Mouse (Mus musculus) limb, embryonic 14.5 days (tissue): ENCODE measurements at regions not wholly inside any gene's neighbourhood (a gene's known extent, or its start where the extent isn't known, plus 50 kb on each side); places are given as distances from the start of the nearest gene placed in this dataset.

ENCODE experiments used
- ATAC-seq: fragments of 200-750 bp; cut with Nextera tagmentation; 2 replicates; pipeline ENCODE4 v1.8.0; 2017; ENCODE audit warnings: low read depth, moderate number of reproducible peaks, moderate TSS enrichment; ENCODE audit not compliant: low FRiP score
- DNase-seq: peaks from one replicate; pipeline ENCODE4 v3.0.0-alpha.2; 2015; ENCODE audit warnings: low spot score
- H3K27ac ChIP-seq: fragments of 300-500 bp; sonication (generic); replicated peaks from 2 replicates; pipeline ENCODE4 v1.5.1; 2014; ENCODE audit warnings: low read depth, mild to moderate bottlenecking, low read length, moderate library complexity, mixed read lengths
- H3K27me3 ChIP-seq: fragments of 300-500 bp; sonication (generic); 2 replicates; pipeline ENCODE4 v1.6.1; 2014; ENCODE audit warnings: low read length, mixed read lengths; ENCODE audit not compliant: control insufficient read depth, insufficient read depth
- H3K36me3 ChIP-seq: fragments of 300-500 bp; sonication (generic); 2 replicates; pipeline ENCODE4 v1.6.1; 2014; ENCODE audit warnings: mild to moderate bottlenecking, low read length, moderate library complexity, mixed read lengths; ENCODE audit not compliant: control insufficient read depth, insufficient read depth
- H3K4me1 ChIP-seq: fragments of 300-500 bp; sonication (generic); 2 replicates; pipeline ENCODE4 v1.6.1; 2014; ENCODE audit warnings: antibody characterized with exemption, low read length, mixed read lengths; ENCODE audit not compliant: control insufficient read depth, insufficient read depth
- H3K4me2 ChIP-seq: fragments of 300-500 bp; sonication (generic); replicated peaks from 2 replicates; pipeline ENCODE4 v1.6.1; 2014; ENCODE audit warnings: low read depth, mild to moderate bottlenecking, low read length, moderate library complexity; ENCODE audit not compliant: severe bottlenecking
- H3K4me3 ChIP-seq: fragments of 300-500 bp; sonication (generic); replicated peaks from 2 replicates; pipeline ENCODE4 v1.5.1; 2014; ENCODE audit warnings: low read length
- H3K9ac ChIP-seq: fragments of 300-500 bp; sonication (generic); 2 replicates; pipeline ENCODE4 v1.6.1; 2014; ENCODE audit warnings: mild to moderate bottlenecking, low read depth, low read length, moderate library complexity; ENCODE audit not compliant: severe bottlenecking
- H3K9me3 ChIP-seq: fragments of 300-500 bp; sonication (generic); 2 replicates; pipeline ENCODE4 v1.6.1; 2016; ENCODE audit warnings: low read length; ENCODE audit not compliant: control insufficient read depth
- POLR2A ChIP-seq: fragments of 200-500 bp; IDR thresholded peaks from 2 replicates; pipeline ENCODE4 v1.8.0; 2012; ENCODE audit warnings: inconsistent platforms, mild to moderate bottlenecking, moderate library complexity, borderline replicate concordance; ENCODE audit not compliant: insufficient read depth, insufficient read length; ENCODE audit errors: extremely low read depth
- WGBS: fragments of 180-500 bp; shearing (Covaris S2); extraction: QIAGEN DNeasy Blood & Tissue Kit; methylation state at CpG from one replicate; pipeline ENCODE4 v1.1.7; 2014; 5-methylcytosine and 5-hydroxymethylcytosine counted together

GRCm38 (mm10) chr8:66764992-66765528, 68.1 kb downstream of the Npy1r start:
- WGBS, result 45% methylated on average over 3 of the region's 3 CpGs
- H3K4me2 ChIP-seq, result no peak overlapping the region
- no peak for TF ChIP-seq POLR2A
- H3K27ac ChIP-seq, result no peak overlapping the region
- DNase-seq (no peak), ATAC-seq (no peak)
- no peaks in the 10 kb centered on the region for H3K27me3 ChIP-seq
- no peak overlapping the region for H3K9ac ChIP-seq
- peaks cover 8% of the 10 kb centered on the region; the same call in 1 of the 2 replicates for H3K4me1 ChIP-seq
- H3K36me3 ChIP-seq, result no peaks in the 10 kb centered on the region
- no peak overlapping the region for H3K4me3 ChIP-seq
- H3K9me3 ChIP-seq, result no peaks in the 10 kb centered on the region

DNA sequence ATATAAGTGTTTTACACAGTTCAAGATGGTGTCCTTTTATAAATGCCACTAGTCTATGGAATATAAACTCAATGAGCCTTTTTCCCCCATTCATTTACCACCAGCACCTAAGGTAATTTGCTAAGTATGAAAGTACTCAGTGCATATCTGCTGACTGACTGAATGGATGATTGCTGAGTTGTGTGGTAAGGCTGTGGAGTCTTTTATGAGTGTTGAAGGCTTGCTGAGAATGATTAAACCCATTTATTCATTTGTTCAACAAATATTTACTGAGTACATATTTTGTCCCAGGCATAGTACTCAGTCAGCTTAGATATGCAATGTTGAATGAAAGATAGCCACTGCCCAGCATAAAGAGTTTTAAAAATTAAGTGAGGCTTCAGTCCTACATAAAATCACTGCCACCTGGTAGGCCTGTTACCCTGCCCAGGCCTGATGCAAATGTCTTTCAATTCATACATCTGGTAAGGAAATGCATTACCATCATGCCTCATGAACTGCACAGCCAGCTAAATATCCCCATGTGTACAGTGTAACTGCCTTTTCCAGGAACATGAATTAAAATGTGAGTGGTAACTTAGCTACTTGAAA, 71.5 kb downstream of the Npy1r start:
- H3K4me1 ChIP-seq, result peaks cover 8% of the 10 kb centered on the region; the same call in 1 of the 2 replicates
- ATAC-seq (no peak), DNase-seq (no peak)
- H3K27ac ChIP-seq, result no peak overlapping the region
- TF ChIP-seq POLR2A, result no peak
- H3K9me3 ChIP-seq, result no peaks in the 10 kb centered on the region
- H3K4me3 ChIP-seq, result no peak overlapping the region
- no peaks in the 10 kb centered on the region for H3K27me3 ChIP-seq
- H3K9ac ChIP-seq, result no peak overlapping the region
- no peak overlapping the region for H3K4me2 ChIP-seq
- H3K36me3 ChIP-seq, result no peaks in the 10 kb centered on the region

- no peak for ATAC-seq
- Histone ChIP-seq H3K27me3 (no peaks in the 10 kb centered on the region), H3K9me3 (no peaks in the 10 kb centered on the region), H3K27ac (no peak overlapping the region), H3K4me1 (peaks cover 8% of the 10 kb centered on the region; the same call in 1 of the 2 replicates), H3K9ac (no peak overlapping the region), H3K36me3 (no peaks in the 10 kb centered on the region), H3K4me2 (no peak overlapping the region), H3K4me3 (no peak overlapping the region)
- TF ChIP-seq POLR2A, result no peak
- 42% methylated on average over 4 of the region's 4 CpGs for WGBS
- no peak for DNase-seq
These were observed 74.1 kb downstream of the Npy1r start for GRCm38 (mm10) chr8:66771111-66771510.

GRCm38 (mm10) chr8:66772653-66773052, 75.7 kb downstream of the Npy1r start:
- no peak overlapping the region for H3K4me2 ChIP-seq
- H3K4me1 ChIP-seq, result peaks cover 13% of the 10 kb centered on the region; the same call in 1 of the 2 replicates
- no peak overlapping the region for H3K4me3 ChIP-seq
- no peaks in the 10 kb centered on the region for H3K9me3 ChIP-seq
- no peak for ATAC-seq
- H3K27ac ChIP-seq, result no peak overlapping the region
- H3K27me3 ChIP-seq, result no peaks in the 10 kb centered on the region
- H3K36me3 ChIP-seq, result no peaks in the 10 kb centered on the region
- no peak overlapping the region for H3K9ac ChIP-seq
- WGBS, result 63% methylated on average over 4 of the region's 4 CpGs
- TF ChIP-seq POLR2A, result no peak
- peak; percentile 32 for DNase-seq

DNA sequence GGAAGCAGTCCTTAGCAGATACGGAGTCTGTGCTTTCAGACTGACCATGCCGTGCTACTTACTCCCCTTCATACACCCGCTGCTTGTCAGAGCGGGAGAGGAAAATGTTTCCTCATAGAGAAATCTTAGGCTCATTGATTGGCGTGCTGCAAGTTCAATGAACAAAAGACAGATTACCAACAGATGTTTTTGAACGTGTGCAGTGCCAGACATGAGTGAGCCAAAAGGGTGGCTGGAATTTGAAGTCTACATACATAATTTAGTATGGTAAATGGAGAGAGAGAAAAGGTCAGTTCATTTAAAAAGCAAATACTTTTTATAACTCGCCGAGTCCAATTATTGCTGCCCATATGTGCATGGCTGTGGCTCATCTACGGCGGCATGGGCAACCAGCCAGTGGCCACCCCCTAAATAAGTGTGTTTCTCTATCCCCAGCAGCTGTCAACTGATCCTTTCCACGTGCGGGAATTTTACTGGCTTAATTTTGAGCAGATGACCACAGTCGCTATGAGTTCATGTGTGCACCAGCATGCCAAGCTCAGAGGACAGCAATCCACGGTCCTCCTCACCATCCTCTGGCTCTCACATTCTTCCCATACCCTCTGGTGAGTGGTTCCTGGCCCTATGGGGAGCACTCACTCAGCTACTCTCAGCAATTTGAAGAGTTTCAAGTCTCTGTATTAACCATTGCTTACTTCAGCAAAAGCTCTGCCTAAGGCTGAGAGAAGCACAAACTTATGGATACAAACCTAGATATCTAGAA, 80.3 kb downstream of the Npy1r start:
- H3K27ac ChIP-seq, result 0 out of 2 replicates have a peak overlapping the region, but pooled peaks have one; percentile 20
- peak; percentile 65 for DNase-seq

More for the DNA sequence above, 80.3 kb downstream of the Npy1r start:
- no peaks in the 10 kb centered on the region for H3K9me3 ChIP-seq
- no peaks in the 10 kb centered on the region for H3K36me3 ChIP-seq
- TF ChIP-seq POLR2A, result no peak
- peak; percentile 91 for ATAC-seq
- H3K27me3 ChIP-seq, result no peaks in the 10 kb centered on the region
- H3K4me3 ChIP-seq, result no peak overlapping the region
- H3K4me2 ChIP-seq, result peak overlapping the region; percentile 1
- H3K9ac ChIP-seq, result no peak overlapping the region
- H3K4me1 ChIP-seq, result 0 out of 2 replicates have a peak, but pooled peaks cover 5% of the 10 kb centered on the region
- WGBS, result 19% methylated on average over 14 of the region's 14 CpGs
